Mouse (Mus musculus) liver, embryonic 11.5 days (tissue): ENCODE data around the gene Lhfpl2. TPM values are rescaled to one million over a fixed set of nuclear protein-coding genes. Genes with fewer than 3 reads are reported as not detected.

Source experiments
- ATAC-seq: fragments of 200-750 bp; cut with Nextera tagmentation; replicated peaks from 2 replicates; pipeline ENCODE4 v1.8.0; 2017; ENCODE audit warnings: moderate number of reproducible peaks, mild to moderate bottlenecking, moderate TSS enrichment, moderate library complexity; ENCODE audit not compliant: low FRiP score
- DNase-seq: peaks from one replicate; pipeline ENCODE4 v3.0.0-alpha.2; 2017; ENCODE audit warnings: low spot score
- H3K27ac ChIP-seq: fragments of 300-500 bp; sonication (generic); 2 replicates; pipeline ENCODE4 v1.5.1; 2014; ENCODE audit warnings: mild to moderate bottlenecking, low read depth, low read length, control low read depth
- H3K27me3 ChIP-seq: fragments of 300-500 bp; sonication (generic); replicated peaks from 2 replicates; pipeline ENCODE4 v1.6.1; 2014; ENCODE audit warnings: low read length, mixed read lengths; ENCODE audit not compliant: control insufficient read depth, insufficient read depth
- H3K36me3 ChIP-seq: fragments of 300-500 bp; sonication (generic); 2 replicates; pipeline ENCODE4 v1.6.1; 2014; ENCODE audit warnings: mild to moderate bottlenecking, low read length, moderate library complexity, mixed read lengths; ENCODE audit not compliant: control insufficient read depth, insufficient read depth
- H3K4me1 ChIP-seq: fragments of 300-500 bp; sonication (generic); replicated peaks from 2 replicates; pipeline ENCODE4 v1.6.1; 2014; ENCODE audit warnings: low read length, mixed read lengths; ENCODE audit not compliant: control insufficient read depth, insufficient read depth
- H3K4me2 ChIP-seq: fragments of 300-500 bp; sonication (generic); 2 replicates; pipeline ENCODE4 v1.6.1; 2014; ENCODE audit warnings: mild to moderate bottlenecking, control low read depth, moderate library complexity
- H3K4me3 ChIP-seq: fragments of 300-500 bp; sonication (generic); 2 replicates; pipeline ENCODE4 v1.5.1; 2014; ENCODE audit warnings: low read depth, low read length, control low read depth
- H3K9ac ChIP-seq: fragments of 300-500 bp; sonication (generic); 2 replicates; pipeline ENCODE4 v1.6.1; 2014; ENCODE audit warnings: low read depth, low read length, control low read depth
- H3K9me3 ChIP-seq: fragments of 300-500 bp; sonication (generic); 2 replicates; pipeline ENCODE4 v1.6.1; 2016; ENCODE audit warnings: low read length, inconsistent platforms, mixed read lengths; ENCODE audit not compliant: control insufficient read depth
- WGBS: fragments of 180-500 bp; shearing (Covaris S2); extraction: QIAGEN DNeasy Blood & Tissue Kit; methylation state at CpG from one replicate; pipeline ENCODE4 v1.1.7; 2014; 5-methylcytosine and 5-hydroxymethylcytosine counted together
- polyA plus RNA-seq: library from polyadenylated mRNA; unstranded; fragments of >200 nt; fragmentation: Nextera tagmentation; extraction: Ambion mirVana; gene quantifications from 2 replicates; pipeline ENCODE4 v1.2.1, GENCODE M21; 2014

The Lhfpl2 gene
- polyA plus RNA-seq, 1 experiment from 2014 or later, result 18.0 TPM

- H3K27ac ChIP-seq, result no peak overlapping the region
Observed at GRCm38 (mm10) chr13:94184726-94185456, 127.3 kb downstream of the Lhfpl2 start.

DNA sequence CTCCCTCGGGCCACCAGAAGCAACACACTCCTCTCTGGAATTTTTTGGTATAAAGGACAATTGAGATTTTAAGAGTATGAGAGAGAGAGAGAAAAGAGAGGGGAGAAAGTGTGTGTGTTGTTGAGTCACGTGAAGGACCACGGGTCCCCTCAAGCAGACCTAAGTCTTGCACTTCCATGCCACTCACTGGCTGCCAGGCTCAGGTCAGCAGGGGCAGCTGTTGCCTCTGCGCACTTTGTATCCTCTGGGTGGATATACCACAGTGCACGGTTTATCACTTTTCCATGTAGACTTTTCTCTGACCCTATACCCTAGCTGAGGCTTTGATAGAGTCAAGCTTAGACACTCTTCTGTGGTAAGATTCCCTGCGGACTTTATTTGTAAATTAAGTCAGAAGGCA lies 128.0 kb downstream of the Lhfpl2 start:
- ATAC-seq (no peak), DNase-seq (no peak)
- H3K4me3 ChIP-seq, result no peak overlapping the region
- H3K9ac ChIP-seq, result no peak overlapping the region
- 79% methylated on average over 5 of the region's 6 CpGs for WGBS
- no peaks in the 10 kb centered on the region for H3K9me3 ChIP-seq
- H3K36me3 ChIP-seq, result no peaks in the 10 kb centered on the region
- H3K4me1 ChIP-seq, result peaks cover 2% of the 10 kb centered on the region; the same call in 1 of the 2 replicates
- no peak overlapping the region for H3K4me2 ChIP-seq
- no peaks in the 10 kb centered on the region for H3K27me3 ChIP-seq
- no peak overlapping the region for H3K27ac ChIP-seq

More at GRCm38 (mm10) chr13:94184726-94185456, 127.3 kb downstream of the Lhfpl2 start:
- no peaks in the 10 kb centered on the region for H3K9me3 ChIP-seq
- H3K27me3 ChIP-seq, result no peaks in the 10 kb centered on the region
- H3K4me1 ChIP-seq, result peaks cover 2% of the 10 kb centered on the region; the same call in 1 of the 2 replicates
- no peak overlapping the region for H3K4me3 ChIP-seq
- DNase-seq, result no peak
- no peak overlapping the region for H3K4me2 ChIP-seq
- WGBS, result 79% methylated on average over 10 of the region's 10 CpGs
- no peak for ATAC-seq
- H3K36me3 ChIP-seq, result no peaks in the 10 kb centered on the region
- H3K9ac ChIP-seq, result no peak overlapping the region

DNA sequence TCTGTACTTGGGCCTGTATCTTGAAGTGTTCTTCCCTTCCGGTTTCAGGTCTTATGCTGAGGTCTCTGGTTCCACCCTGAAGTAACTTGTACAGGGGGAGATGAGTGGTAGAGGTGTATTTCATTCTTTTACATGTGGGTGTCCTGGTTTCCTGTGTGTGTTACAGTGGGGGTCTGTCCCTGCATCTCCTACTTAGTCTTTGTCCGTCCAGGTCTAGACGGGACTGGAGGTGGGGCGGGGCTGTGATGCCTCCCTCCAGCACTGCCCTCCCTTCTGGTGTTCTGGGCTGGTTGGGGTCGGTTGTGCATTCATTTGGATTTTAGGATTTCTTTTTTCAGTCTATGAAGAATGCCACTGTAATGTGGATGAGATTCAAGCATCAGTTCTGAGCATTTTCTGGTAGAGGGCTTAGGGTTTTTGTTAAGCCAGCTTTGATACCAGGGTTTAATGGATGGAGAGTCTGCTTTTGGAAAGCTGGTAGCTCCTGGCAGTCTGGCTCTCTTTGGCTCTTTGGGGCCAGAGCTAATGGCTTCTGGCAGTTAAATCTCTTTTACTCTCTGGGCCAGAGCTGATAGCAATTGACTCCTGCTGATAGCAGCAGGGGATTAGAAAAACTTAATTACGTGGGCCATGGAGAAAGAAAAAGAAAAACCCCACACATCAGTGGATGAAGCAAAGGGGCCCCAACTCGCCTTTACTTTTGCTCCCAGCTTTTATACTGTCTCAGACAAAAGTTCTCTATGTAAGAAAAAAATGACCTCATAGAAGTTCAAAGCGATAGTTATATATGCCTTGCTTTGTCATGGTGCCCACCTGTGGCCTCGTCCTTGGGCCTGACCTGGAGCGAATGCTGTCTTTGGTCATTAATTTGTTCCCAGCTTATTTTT lies 130.8 kb downstream of the Lhfpl2 start:
- 55% methylated on average over 10 of the region's 10 CpGs for WGBS

GRCm38 (mm10) chr13:94190386-94190785 lies 132.8 kb downstream of the Lhfpl2 start:
- DNase-seq (no peak), ATAC-seq (no peak)
- Histone ChIP-seq H3K27ac (no peak overlapping the region), H3K4me3 (no peak overlapping the region), H3K36me3 (no peaks in the 10 kb centered on the region; the same call in 1 of the 2 replicates), H3K9ac (no peak overlapping the region), H3K4me2 (no peak overlapping the region), H3K27me3 (no peaks in the 10 kb centered on the region), H3K9me3 (no peaks in the 10 kb centered on the region), H3K4me1 (no peaks in the 10 kb centered on the region; the same call in 1 of the 2 replicates)
- 82% methylated on average over 1 of the region's 1 CpGs for WGBS

More for the DNA sequence above, 130.8 kb downstream of the Lhfpl2 start:
- no peaks in the 10 kb centered on the region for H3K9me3 ChIP-seq
- H3K4me2 ChIP-seq, result no peak overlapping the region
- H3K27me3 ChIP-seq, result no peaks in the 10 kb centered on the region
- H3K9ac ChIP-seq, result no peak overlapping the region
- no peaks in the 10 kb centered on the region; the same call in 1 of the 2 replicates for H3K4me1 ChIP-seq
- no peak overlapping the region for H3K4me3 ChIP-seq
- no peak overlapping the region for H3K27ac ChIP-seq
- ATAC-seq (no peak), DNase-seq (no peak)
- no peaks in the 10 kb centered on the region for H3K36me3 ChIP-seq

- no peak overlapping the region for H3K27ac ChIP-seq
- H3K36me3 ChIP-seq, result no peaks in the 10 kb centered on the region; the same call in 1 of the 2 replicates
- no peak overlapping the region for H3K4me3 ChIP-seq
- no peaks in the 10 kb centered on the region for H3K27me3 ChIP-seq
- no peak overlapping the region for H3K4me2 ChIP-seq
- ATAC-seq, result no peak
- DNase-seq, result no peak
- H3K9ac ChIP-seq, result no peak overlapping the region
- H3K4me1 ChIP-seq, result no peaks in the 10 kb centered on the region
- no peaks in the 10 kb centered on the region for H3K9me3 ChIP-seq
- 89% methylated on average over 4 of the region's 4 CpGs for WGBS
Observed at GRCm38 (mm10) chr13:94193227-94193626, 135.6 kb downstream of the Lhfpl2 start.

DNA sequence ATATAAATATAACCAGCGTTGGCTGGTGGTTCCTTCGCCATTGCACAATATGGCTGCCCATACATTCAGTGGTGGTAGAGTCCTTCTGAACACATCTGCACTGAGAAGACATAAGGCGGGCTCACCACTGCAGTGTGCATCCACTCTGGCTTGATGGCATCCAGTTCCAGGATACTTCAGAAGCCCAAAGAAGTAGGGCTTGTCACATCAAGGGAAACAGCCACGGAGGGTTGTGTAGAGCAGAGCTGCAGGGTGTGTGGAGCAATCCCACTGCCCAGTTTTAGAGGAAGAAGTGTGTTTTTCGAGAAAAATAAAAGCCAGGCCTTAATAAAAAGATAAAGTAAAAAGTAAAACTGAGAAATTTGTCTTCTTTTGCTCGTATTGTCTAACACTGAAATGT lies 141.0 kb downstream of the Lhfpl2 start:
- Histone ChIP-seq H3K9me3 (no peaks in the 10 kb centered on the region), H3K4me3 (no peak overlapping the region), H3K4me1 (no peaks in the 10 kb centered on the region), H3K4me2 (no peak overlapping the region), H3K27ac (no peak overlapping the region), H3K9ac (no peak overlapping the region), H3K27me3 (no peaks in the 10 kb centered on the region), H3K36me3 (no peaks in the 10 kb centered on the region; the same call in 1 of the 2 replicates)
- ATAC-seq (no peak), DNase-seq (no peak)
- 86% methylated on average over 6 of the region's 6 CpGs for WGBS

- no peak overlapping the region for H3K4me3 ChIP-seq
- H3K9ac ChIP-seq, result no peak overlapping the region
- no peak overlapping the region for H3K4me2 ChIP-seq
- H3K27me3 ChIP-seq, result no peaks in the 10 kb centered on the region
- 68% methylated on average over 8 of the region's 8 CpGs for WGBS
- ATAC-seq, result no peak
- H3K4me1 ChIP-seq, result no peaks in the 10 kb centered on the region; the same call in 1 of the 2 replicates
- DNase-seq, result no peak
- no peaks in the 10 kb centered on the region for H3K9me3 ChIP-seq
- no peaks in the 10 kb centered on the region for H3K36me3 ChIP-seq
- H3K27ac ChIP-seq, result no peak overlapping the region
Observed at GRCm38 (mm10) chr13:94199829-94200228, 142.2 kb downstream of the Lhfpl2 start.

DNA sequence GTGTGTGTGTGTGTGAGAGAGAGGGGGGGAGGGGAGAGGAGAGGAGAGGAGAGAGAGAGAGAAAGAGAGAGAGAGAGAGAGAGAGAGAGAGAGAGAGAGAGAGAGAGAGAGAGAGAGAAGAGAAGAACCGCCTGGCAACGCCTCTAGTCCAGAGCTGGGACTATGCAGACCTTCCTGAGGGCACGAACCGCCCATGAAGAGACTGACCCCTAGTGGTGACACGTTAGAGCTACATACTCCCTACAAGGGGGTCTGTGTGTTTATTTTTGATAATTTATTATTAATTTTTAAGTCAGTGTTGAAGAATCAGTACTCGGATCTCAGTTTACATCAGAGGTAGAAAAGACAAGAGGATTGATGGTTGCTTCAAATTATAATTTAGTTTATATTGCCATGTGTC lies 147.6 kb downstream of the Lhfpl2 start:
- no peak overlapping the region for H3K4me2 ChIP-seq
- ATAC-seq (no peak; the same call in 1 of the 2 replicates), DNase-seq (no peak)
- peaks cover 6% of the 10 kb centered on the region for H3K36me3 ChIP-seq
- H3K9ac ChIP-seq, result no peak overlapping the region
- no peaks in the 10 kb centered on the region; the same call in 1 of the 2 replicates for H3K4me1 ChIP-seq
- no peaks in the 10 kb centered on the region for H3K27me3 ChIP-seq
- no peak overlapping the region for H3K4me3 ChIP-seq
- H3K9me3 ChIP-seq, result 0 out of 2 replicates have a peak, but pooled peaks cover 2% of the 10 kb centered on the region
- H3K27ac ChIP-seq, result no peak overlapping the region
- WGBS, result 13% methylated on average over 6 of the region's 6 CpGs
